Mouse (Mus musculus): ENCODE measurements around the gene Inpp5k. TPM values are rescaled to one million over a fixed set of nuclear protein-coding genes. Genes with fewer than 3 reads are reported as not detected.
A peak's percentile ranks its signal among the peaks of the same experiment; 100 is the strongest.

The Inpp5k gene
- total RNA-seq (2014; rRNA removed; ENCODE audit: low replicate concordance) (55.9 and 64.6 TPM in 2 replicates), polyA plus RNA-seq (2015; fragmentation: Nextera tagmentation; extraction: Ambion mirVana) (28.7 and 29.2 TPM in 2 replicates)

DNA sequence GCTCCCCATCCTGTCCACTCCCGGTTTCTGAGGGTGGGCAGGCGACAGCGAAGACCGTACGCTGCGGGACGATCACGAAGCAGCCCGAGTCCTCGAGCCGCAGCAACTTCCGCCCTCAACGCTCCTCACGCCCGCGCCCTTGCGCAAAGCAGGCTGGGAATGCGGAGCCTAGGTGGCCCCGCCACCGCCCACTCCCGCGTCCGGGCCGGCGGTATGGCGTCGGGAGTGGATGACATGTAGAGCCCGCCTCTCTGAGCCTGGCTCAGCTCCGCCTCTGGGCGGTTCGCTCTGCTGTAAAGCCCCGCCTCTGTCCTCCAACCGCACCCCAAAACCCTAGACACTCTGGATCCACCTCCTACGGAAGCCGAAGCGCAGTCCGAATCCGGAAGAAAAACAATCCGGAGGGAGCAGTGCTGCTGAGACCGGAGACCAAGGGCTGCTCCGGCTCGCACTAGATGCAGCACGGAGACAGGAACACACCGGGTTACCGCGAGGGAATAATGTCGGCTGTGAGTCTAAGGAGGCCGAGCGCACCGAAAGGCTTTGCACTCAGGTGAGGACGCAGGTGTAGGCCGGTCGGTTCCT lies at the start of gene Inpp5k:
Inpp5k (plus strand) TSS at position 344 of the 585 bp plus-strand sequence.
- peak within 1 kb of the TSS; percentile 84 for H3K4me2 ChIP-seq (ENCODE audit: low read depth, low read length)
- no peaks in the 10 kb centered on the region for H3K9me3 ChIP-seq (replicated peaks; ENCODE audit: control insufficient read depth, low read length)
- peak within 1 kb of the TSS; percentile 70 for H3K4me3 ChIP-seq (ENCODE audit: low read depth, low read length)
- peaks cover 14% of the 10 kb centered on the region for H3K4me1 ChIP-seq (ENCODE audit: control insufficient read depth, insufficient read depth)
- no peak; the same call in 1 of the 2 replicates for TF ChIP-seq EP300 (IDR thresholded peaks at IDR 0.05; ENCODE audit: low read depth)
- no peak for TF ChIP-seq CTCF (IDR thresholded peaks at IDR 0.05; ENCODE audit: low read depth)
- DNase-seq (ENCODE audit: low spot score) (peak; percentile 98), ATAC-seq (ENCODE audit: insufficient read depth, low read depth) (peak; percentile 99)
- peaks cover 54% of the 10 kb centered on the region for H3K36me3 ChIP-seq (replicated peaks; ENCODE audit: control insufficient read depth, insufficient read depth, low read length)
- WGBS = under 1% methylated on average over 53 of the region's 53 CpGs
- H3K27ac ChIP-seq (ENCODE audit: low read depth) = peak within 1 kb of the TSS; percentile 85
- no peaks in the 10 kb centered on the region for H3K27me3 ChIP-seq (ENCODE audit: control insufficient read depth, insufficient read depth, low read length)
- peak within 1 kb of the TSS; percentile 73 for H3K9ac ChIP-seq (replicated peaks; ENCODE audit: low read depth, low read length)

DNA sequence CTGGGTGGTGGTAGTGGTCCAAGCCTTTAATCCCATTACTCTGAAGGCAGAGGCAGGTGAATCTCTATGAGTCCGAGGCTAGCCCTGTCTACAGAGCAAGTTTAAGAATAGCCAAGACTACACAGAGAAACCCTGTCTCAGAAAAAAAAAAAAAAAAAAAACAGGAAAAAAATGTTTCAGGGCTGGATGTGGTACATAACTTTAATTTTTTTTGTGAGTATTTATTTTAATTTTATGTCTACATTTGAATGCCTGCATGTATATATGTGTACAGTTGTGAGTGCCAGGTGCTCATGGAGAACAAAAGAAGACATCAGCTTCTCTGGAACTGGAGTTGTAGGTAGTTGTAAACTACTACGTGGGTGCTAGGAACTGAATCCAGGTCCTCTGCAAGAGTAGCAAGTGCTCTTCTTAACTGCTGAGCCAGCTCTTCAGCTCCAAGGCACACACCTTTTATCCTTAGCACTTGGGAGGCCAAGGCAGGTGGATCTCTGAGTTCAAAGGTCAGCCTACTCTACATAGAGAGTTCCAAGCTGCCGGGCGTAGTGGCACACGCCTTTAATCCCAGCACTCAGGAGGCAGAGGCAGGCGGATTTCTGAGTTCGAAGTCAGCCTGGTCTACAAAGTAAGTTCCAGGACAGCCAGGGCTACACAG lies 49.2 kb upstream of the Inpp5k start:
- Histone ChIP-seq H3K4me1 (ENCODE audit: control insufficient read depth, insufficient read depth) (no peaks in the 10 kb centered on the region), H3K27me3 (ENCODE audit: control insufficient read depth, insufficient read depth, low read length) (no peaks in the 10 kb centered on the region), H3K9ac (replicated peaks; ENCODE audit: low read depth, low read length) (no peak overlapping the region), H3K4me2 (ENCODE audit: low read depth, low read length) (no peak overlapping the region), H3K27ac (ENCODE audit: low read depth) (no peak overlapping the region), H3K9me3 (replicated peaks; ENCODE audit: control insufficient read depth, low read length) (no peaks in the 10 kb centered on the region), H3K36me3 (replicated peaks; ENCODE audit: control insufficient read depth, insufficient read depth, low read length) (no peaks in the 10 kb centered on the region), H3K4me3 (ENCODE audit: low read depth, low read length) (no peak overlapping the region)
- 90% methylated on average over 7 of the region's 7 CpGs for WGBS
- TF ChIP-seq EP300 (IDR thresholded peaks at IDR 0.05; ENCODE audit: low read depth) = no peak
- no peak for TF ChIP-seq CTCF (IDR thresholded peaks at IDR 0.05; ENCODE audit: low read depth)
- ATAC-seq (ENCODE audit: insufficient read depth, low read depth) (no peak), DNase-seq (ENCODE audit: low spot score) (no peak)

DNA sequence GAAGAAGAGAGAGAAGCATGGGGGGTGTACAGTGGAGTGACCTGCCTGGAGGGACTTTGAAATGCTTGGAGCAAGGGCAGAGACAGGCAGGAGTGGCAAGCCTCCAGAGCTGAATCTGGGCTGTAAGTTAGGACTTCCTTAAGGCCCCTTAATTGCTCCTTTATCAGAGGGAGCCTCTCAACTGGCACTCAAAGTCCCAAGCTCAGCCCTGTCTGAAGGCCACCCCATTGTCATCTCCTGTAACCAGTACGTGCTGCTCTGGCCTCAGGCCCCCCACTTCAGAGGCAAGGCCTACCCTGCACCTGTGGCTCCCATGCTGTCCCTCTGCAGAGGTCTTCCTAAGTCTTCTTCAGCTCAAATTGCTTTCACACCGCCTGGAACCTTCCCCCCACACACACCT lies 47.3 kb upstream of the Inpp5k start:
- Histone ChIP-seq H3K9ac (replicated peaks; ENCODE audit: low read depth, low read length) (no peak overlapping the region), H3K27ac (ENCODE audit: low read depth) (no peak overlapping the region), H3K36me3 (replicated peaks; ENCODE audit: control insufficient read depth, insufficient read depth, low read length) (no peaks in the 10 kb centered on the region), H3K27me3 (ENCODE audit: control insufficient read depth, insufficient read depth, low read length) (no peaks in the 10 kb centered on the region), H3K4me2 (ENCODE audit: low read depth, low read length) (no peak overlapping the region), H3K4me1 (ENCODE audit: control insufficient read depth, insufficient read depth) (0 out of 2 replicates have a peak, but pooled peaks cover under 1% of the 10 kb centered on the region), H3K4me3 (ENCODE audit: low read depth, low read length) (no peak overlapping the region), H3K9me3 (replicated peaks; ENCODE audit: control insufficient read depth, low read length) (no peaks in the 10 kb centered on the region)
- WGBS = 64% methylated on average over 2 of the region's 2 CpGs
- ATAC-seq (ENCODE audit: insufficient read depth, low read depth) (no peak), DNase-seq (ENCODE audit: low spot score) (no peak)
- no peak for TF ChIP-seq CTCF (IDR thresholded peaks at IDR 0.05; ENCODE audit: low read depth)
- no peak for TF ChIP-seq EP300 (IDR thresholded peaks at IDR 0.05; ENCODE audit: low read depth)

DNA sequence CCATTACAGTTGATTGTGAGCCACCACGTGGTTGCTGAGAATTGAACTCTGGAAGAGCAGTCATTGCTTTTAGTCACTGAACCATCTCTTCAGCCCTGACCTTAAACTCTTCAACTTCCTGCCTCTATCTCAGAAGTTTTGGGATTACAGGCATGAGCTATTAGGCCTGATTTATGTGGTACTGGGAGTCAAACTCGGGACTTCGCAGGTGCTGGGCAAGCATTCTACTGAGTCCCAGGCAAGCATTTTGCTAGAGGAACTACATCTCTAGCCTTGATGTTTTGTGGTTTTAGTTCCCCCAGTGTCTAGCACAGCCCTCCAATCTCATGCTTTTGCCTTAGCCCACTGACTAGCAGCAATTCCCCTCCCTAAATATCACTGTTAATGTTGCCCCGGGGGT lies 45.7 kb upstream of the Inpp5k start:
- no peak overlapping the region for H3K27ac ChIP-seq (ENCODE audit: low read depth)
- H3K9me3 ChIP-seq (replicated peaks; ENCODE audit: control insufficient read depth, low read length) = no peaks in the 10 kb centered on the region
- H3K4me3 ChIP-seq (ENCODE audit: low read depth, low read length) = no peak overlapping the region
- H3K9ac ChIP-seq (replicated peaks; ENCODE audit: low read depth, low read length) = no peak overlapping the region
- TF ChIP-seq CTCF (IDR thresholded peaks at IDR 0.05; ENCODE audit: low read depth) (no peak), EP300 (IDR thresholded peaks at IDR 0.05; ENCODE audit: low read depth) (no peak)
- H3K4me1 ChIP-seq (ENCODE audit: control insufficient read depth, insufficient read depth) = peaks cover 10% of the 10 kb centered on the region
- no peak overlapping the region for H3K4me2 ChIP-seq (ENCODE audit: low read depth, low read length)
- H3K27me3 ChIP-seq (ENCODE audit: control insufficient read depth, insufficient read depth, low read length) = no peaks in the 10 kb centered on the region
- H3K36me3 ChIP-seq (replicated peaks; ENCODE audit: control insufficient read depth, insufficient read depth, low read length) = no peaks in the 10 kb centered on the region
- WGBS = 70% methylated on average over 4 of the region's 4 CpGs
- DNase-seq (ENCODE audit: low spot score) (no peak), ATAC-seq (ENCODE audit: insufficient read depth, low read depth) (no peak)

DNA sequence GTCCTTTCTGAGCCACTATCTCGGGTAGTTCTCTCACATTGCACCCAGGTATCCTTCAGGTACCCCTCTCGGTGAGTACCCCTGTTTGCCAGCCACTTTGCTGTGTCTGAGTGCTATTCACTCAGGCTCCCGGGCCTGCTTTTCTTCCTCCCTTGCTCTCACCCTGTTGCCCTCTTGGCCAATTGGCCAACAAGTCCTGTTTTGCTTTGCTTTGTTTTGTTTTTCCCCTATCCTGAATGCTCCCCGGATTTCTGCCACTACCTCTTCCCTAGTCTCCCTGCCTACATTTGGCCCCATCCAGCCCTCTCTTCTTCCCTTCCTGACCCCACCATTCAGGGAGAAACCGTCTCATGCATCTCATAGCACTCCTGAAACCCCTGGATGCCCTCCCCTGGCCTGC lies 44.8 kb upstream of the Inpp5k start:
- H3K4me3 ChIP-seq (ENCODE audit: low read depth, low read length) = no peak overlapping the region
- ATAC-seq (ENCODE audit: insufficient read depth, low read depth) (no peak), DNase-seq (ENCODE audit: low spot score) (no peak)
- H3K27me3 ChIP-seq (ENCODE audit: control insufficient read depth, insufficient read depth, low read length) = no peaks in the 10 kb centered on the region
- H3K27ac ChIP-seq (ENCODE audit: low read depth) = no peak overlapping the region
- no peak overlapping the region for H3K4me2 ChIP-seq (ENCODE audit: low read depth, low read length)
- WGBS = 71% methylated on average over 5 of the region's 5 CpGs
- H3K4me1 ChIP-seq (ENCODE audit: control insufficient read depth, insufficient read depth) = peaks cover 10% of the 10 kb centered on the region
- no peak overlapping the region for H3K9ac ChIP-seq (replicated peaks; ENCODE audit: low read depth, low read length)
- no peaks in the 10 kb centered on the region for H3K36me3 ChIP-seq (replicated peaks; ENCODE audit: control insufficient read depth, insufficient read depth, low read length)
- no peak for TF ChIP-seq EP300 (IDR thresholded peaks at IDR 0.05; ENCODE audit: low read depth)
- no peak for TF ChIP-seq CTCF (IDR thresholded peaks at IDR 0.05; ENCODE audit: low read depth)
- no peaks in the 10 kb centered on the region for H3K9me3 ChIP-seq (replicated peaks; ENCODE audit: control insufficient read depth, low read length)

Measured in heart, postnatal 0 days (tissue).